Mouse (Mus musculus) erythroblast, embryonic 14.5 days (primary cell): ENCODE data around the gene Nans. TPM values are rescaled to one million over a fixed set of nuclear protein-coding genes. Genes with fewer than 3 reads are reported as not detected.

Source experiments
- H3K27me3 ChIP-seq: 2 replicates; pipeline ENCODE4 v1.6.1; 2012; ENCODE audit warnings: inconsistent platforms; ENCODE audit not compliant: control insufficient read depth
- H3K36me3 ChIP-seq: 2 replicates; pipeline ENCODE4 v1.6.1; 2012; ENCODE audit warnings: mild to moderate bottlenecking, inconsistent platforms; ENCODE audit not compliant: control insufficient read depth
- H3K4me1 ChIP-seq: 2 replicates; pipeline ENCODE4 v1.6.1; 2012; ENCODE audit warnings: inconsistent platforms; ENCODE audit not compliant: control insufficient read depth
- H3K4me3 ChIP-seq: replicated peaks from 2 replicates; pipeline ENCODE3; 2012; ENCODE audit warnings: moderate library complexity, mild to moderate bottlenecking, inconsistent platforms
- H3K9me3 ChIP-seq: 2 replicates; pipeline ENCODE4 v1.6.1; 2012; ENCODE audit warnings: low read length, inconsistent platforms, mixed read lengths; ENCODE audit not compliant: control insufficient read depth
- GATA1 ChIP-seq: IDR thresholded peaks from 2 replicates; pipeline ENCODE4 v1.6.1; 2012; ENCODE audit warnings: low read length, inconsistent platforms, mixed read lengths
- TAL1 ChIP-seq: IDR thresholded peaks from 3 replicates; pipeline ENCODE4 v1.6.1; 2012; ENCODE audit warnings: low read length, inconsistent platforms, mixed read lengths
- polyA plus RNA-seq: library from polyadenylated mRNA; stranded (reverse); fragments of >175 nt; gene quantifications from 2 replicates; pipeline ENCODE4 v1.2.3, GENCODE M21; 2012

The Nans gene
- polyA plus RNA-seq, 1 experiment = 7.2 TPM

DNA sequence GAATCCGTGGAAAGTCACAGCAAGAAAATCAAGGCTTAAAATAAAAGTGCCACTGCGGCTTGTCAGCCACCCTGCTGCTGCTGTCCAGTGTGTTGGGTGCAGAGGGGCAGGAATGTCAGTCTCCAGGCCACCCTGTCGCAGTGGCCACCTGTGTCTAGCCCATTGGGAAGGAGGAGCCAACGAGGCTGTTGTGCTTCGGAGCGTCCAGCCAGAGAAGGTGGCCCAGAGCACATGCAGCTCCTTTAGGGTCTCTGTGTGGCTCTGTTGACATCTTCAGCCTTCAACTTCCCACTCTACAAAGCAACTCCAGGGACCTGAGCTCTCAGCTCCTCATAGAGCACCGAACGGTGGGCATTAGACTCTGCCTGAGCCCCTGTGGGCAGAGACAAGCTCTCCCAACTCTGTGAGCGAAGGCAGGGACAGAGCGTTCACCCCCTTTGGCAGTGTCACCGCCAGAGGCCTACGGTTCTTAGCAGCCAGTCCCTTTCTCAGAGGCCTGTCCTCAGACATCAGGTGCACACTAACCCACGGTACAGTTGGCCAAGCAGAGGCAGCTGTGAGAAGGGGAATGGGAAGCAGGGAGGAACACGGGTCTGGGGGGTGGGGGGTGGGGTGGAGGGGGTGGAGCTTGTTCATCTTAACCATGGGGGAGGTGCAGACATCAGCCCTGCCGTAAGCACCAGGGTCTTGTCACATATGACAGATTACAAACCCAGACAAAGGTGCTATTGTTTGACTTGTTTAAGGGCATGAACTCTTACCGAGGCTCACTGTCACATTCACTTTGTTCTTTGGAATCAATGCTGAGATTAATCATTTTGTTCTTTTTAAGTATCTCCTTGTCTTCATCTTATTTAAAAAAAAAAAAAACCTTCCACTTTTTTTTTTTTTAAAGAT lies 13.8 kb downstream of the Nans start:
- H3K9me3 ChIP-seq = no peaks in the 10 kb centered on the region
- TF ChIP-seq TAL1 (no peak), GATA1 (no peak)
- H3K4me3 ChIP-seq = no peak overlapping the region
- H3K27me3 ChIP-seq = peaks cover 15% of the 10 kb centered on the region
- peaks cover 59% of the 10 kb centered on the region for H3K4me1 ChIP-seq
- peaks cover 72% of the 10 kb centered on the region for H3K36me3 ChIP-seq

DNA sequence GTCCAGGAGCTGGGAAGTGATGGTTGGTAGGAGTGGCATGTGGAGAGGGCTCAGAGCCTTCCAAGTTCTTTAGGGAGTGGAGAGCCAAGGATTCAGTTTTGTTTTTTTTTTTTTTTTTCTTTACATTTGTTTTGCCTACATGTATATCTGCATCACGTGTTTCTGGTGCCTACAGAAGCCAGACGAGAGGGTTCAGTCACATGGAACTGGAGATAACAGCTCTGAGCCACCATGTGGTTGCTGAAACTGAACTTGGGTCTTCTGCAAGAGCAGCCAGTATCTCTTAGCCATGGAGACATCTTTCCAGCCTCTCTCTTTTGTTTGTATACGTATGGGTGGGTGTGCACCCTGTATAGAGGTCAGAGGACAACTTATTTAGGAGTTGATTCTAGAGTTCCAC lies 14.8 kb downstream of the Nans start:
- H3K4me3 ChIP-seq = no peak overlapping the region

DNA sequence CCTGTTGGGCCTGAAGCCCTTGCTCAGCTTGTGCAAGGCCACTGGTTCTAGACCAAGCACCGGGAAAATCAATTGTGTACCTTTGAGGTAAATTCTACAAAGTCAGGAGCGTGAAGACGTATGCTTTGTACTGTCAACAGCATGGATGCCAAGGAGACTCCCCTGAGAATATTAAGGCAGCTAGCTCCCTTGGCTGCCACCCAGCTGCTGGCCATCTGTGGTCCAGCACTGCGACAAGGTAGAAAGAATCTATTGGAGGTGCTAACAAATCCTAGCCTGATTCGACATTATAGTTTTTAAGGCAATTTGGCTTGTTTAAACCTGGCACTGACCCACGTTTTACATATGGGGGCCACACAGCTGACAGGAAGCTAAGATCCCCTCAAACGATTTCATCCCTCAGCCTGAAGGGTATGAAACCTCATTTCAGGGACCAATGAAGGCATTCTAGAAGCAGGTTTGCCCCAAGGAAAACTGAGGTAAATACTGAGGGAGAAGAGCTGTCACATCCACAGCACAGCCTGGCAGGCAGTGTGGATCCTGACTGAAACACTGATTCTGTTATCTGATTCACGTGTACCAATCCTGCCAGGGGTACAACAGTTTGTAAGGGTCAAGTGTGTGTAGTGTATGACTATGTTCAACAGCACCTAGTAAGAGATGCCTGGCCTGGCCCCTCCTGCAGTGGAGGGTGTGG lies 16.5 kb downstream of the Nans start:
- Histone ChIP-seq H3K9me3 (no peaks in the 10 kb centered on the region; the same call in 1 of the 2 replicates), H3K4me1 (peaks cover 56% of the 10 kb centered on the region), H3K4me3 (no peak overlapping the region), H3K27me3 (peaks cover 15% of the 10 kb centered on the region), H3K36me3 (peaks cover 47% of the 10 kb centered on the region)
- no peak for TF ChIP-seq TAL1
- TF ChIP-seq GATA1 = no peak

More for the DNA sequence above, 14.8 kb downstream of the Nans start:
- H3K4me1 ChIP-seq = peaks cover 61% of the 10 kb centered on the region
- TF ChIP-seq TAL1 (no peak), GATA1 (no peak)
- H3K9me3 ChIP-seq = no peaks in the 10 kb centered on the region
- peaks cover 62% of the 10 kb centered on the region for H3K36me3 ChIP-seq
- peaks cover 15% of the 10 kb centered on the region for H3K27me3 ChIP-seq

DNA sequence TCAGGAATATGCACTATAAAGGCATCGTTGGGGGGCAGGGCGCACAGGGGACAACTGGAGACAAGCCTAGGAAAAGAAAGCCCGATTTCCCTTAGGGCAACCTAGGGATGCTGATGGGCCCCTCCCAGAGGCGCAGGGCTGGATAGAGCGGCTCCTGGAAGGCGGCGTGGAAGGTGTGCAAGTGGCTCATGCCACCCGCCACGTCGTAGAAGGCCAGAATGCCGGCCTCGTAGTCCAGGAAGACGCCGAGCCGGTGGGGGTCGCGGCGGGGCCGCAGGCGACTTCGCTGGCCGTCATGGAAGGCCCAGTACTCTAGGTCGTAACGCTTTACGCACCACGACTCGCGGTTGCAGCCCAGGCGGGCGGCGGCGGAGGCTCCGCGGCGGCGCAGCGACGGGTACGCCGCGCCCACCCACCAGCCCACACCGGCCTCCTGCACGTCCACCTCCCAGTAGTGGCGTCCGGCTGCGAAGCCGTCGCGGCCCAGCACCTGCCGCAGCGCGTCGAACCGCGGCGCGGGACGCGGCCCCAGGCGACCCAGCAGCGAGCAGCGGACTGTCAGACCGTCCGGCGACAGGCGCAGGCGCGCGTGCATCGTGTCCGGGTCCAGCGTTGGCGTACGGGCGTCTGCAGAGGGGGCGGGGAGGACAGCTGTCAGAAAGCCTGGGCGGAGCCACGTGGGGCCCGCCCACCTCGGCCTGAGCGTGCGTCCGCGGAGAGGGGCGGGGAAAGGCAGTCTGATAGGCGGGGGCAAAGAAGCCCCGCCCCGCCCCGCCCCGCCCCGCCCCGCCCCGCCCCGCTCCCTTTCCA lies 18.0 kb downstream of the Nans start:
- peaks cover 32% of the 10 kb centered on the region for H3K36me3 ChIP-seq
- TF ChIP-seq GATA1 = no peak
- no peak for TF ChIP-seq TAL1

DNA sequence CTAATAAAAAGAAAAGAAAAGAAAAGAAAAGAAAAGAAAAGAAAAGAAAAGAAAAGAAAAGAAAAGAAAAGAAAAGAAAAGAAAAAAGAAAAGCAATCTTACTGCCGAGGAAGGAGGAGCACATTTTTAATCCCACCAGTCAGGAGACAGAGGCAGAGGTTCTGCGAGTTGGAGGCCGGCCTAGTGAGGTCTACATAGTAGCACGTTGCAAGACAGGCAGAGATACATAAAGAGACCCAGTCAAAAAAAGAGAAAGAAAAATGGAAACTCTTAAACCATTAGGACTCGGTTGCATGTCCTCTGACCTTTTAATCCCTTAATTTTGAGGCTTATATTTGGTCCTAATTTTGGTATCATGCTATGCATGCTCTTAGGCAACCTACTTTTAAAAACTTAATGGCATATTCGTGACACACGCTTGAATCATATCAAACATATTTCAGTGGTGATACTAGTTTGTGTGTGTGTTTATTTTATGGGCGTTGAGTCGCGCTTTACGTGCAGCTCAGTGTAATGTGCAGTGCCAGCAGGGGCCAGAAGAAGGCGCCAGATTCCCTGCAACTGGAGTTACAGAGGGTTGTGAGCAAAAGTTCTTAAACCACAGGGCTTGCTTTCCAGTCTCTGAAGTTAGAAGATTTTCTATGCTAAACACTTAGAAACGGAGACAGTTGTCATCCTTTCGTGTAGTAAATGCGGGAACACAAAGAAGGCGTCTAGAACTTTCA lies 18.9 kb downstream of the Nans start:
- TF ChIP-seq GATA1 (no peak), TAL1 (no peak)
- Histone ChIP-seq H3K4me3 (peak overlapping the region; percentile 76), H3K9me3 (peaks cover 3% of the 10 kb centered on the region), H3K36me3 (peaks cover 23% of the 10 kb centered on the region), H3K4me1 (peaks cover 44% of the 10 kb centered on the region), H3K27me3 (peaks cover 15% of the 10 kb centered on the region)

More for the DNA sequence above, 18.0 kb downstream of the Nans start:
- H3K4me3 ChIP-seq = peak overlapping the region; percentile 76
- peaks cover 49% of the 10 kb centered on the region for H3K4me1 ChIP-seq
- peaks cover 15% of the 10 kb centered on the region for H3K27me3 ChIP-seq
- H3K9me3 ChIP-seq = peaks cover 3% of the 10 kb centered on the region

DNA sequence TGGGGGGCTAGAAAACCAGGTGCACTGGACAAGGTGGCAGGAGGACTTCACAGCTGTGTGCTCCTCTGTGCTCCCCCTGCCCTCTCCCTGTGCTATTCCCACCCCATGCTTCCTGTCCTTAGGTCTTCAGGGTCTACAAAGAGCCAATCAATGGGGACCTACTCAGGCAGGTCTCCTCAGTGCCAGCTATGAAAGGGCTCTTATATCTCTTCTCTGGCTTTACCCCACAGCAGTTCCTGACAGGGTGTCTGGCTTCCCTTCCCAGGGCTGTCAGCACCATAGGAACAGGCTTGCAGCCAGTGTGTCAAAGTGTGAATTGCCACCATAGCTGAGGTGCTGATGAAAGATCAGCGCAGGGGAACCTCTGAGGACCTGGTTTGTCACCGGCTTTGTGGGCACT lies 31.4 kb downstream of the Nans start:
- Histone ChIP-seq H3K36me3 (peaks cover 17% of the 10 kb centered on the region; the same call in 1 of the 2 replicates), H3K4me1 (peaks cover 6% of the 10 kb centered on the region), H3K27me3 (no peaks in the 10 kb centered on the region)

DNA sequence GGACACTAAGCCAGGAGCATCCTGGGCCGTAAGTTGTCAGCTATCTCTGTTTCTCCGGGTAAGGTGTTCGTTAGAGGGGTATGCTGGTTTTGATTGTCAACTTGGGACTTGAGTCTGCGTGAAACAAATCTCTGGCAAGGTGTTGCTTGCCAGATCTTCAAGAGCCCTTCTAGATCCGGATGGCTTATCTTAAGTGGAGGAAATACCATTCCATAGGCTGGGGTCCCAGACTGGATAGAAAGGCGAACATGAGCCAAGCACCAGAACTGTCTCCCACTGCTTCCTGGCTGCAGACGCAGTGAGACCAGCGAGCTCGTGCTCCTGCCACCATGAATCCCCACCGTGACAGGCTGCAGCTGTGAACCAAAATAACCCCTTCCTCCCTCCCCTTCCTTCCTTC lies 32.4 kb downstream of the Nans start:
- H3K4me1 ChIP-seq = peaks cover 12% of the 10 kb centered on the region
- TF ChIP-seq GATA1 (no peak), TAL1 (no peak)
- peaks cover 17% of the 10 kb centered on the region; the same call in 1 of the 2 replicates for H3K36me3 ChIP-seq
- no peaks in the 10 kb centered on the region for H3K27me3 ChIP-seq
- H3K4me3 ChIP-seq = no peak overlapping the region
- peaks cover 5% of the 10 kb centered on the region; the same call in 1 of the 2 replicates for H3K9me3 ChIP-seq

More for the DNA sequence above, 31.4 kb downstream of the Nans start:
- H3K4me3 ChIP-seq = no peak overlapping the region
- TF ChIP-seq GATA1 = no peak
- no peak for TF ChIP-seq TAL1
- H3K9me3 ChIP-seq = peaks cover 5% of the 10 kb centered on the region; the same call in 1 of the 2 replicates

DNA sequence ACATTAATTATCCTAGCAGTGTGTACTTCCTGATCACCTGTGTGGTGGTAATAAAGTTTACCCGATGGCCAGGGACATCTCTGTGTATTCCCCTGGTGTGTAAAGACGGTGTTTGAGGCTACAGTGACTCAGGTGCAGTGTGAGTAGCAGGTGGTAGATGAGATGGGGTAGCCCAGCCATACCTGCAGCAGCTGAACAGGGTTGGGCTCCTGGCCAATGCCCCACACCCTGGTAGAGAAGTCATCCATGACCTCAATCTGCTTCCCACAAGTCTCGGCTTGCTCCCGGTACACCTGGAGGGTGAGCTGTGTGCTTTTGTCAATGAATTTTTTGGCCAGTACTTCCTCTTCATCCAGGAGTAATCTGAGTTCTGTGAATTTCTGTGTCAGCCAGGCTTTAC lies 34.3 kb downstream of the Nans start:
- H3K27me3 ChIP-seq = no peaks in the 10 kb centered on the region
- TF ChIP-seq TAL1 = no peak
- TF ChIP-seq GATA1 = no peak
- peaks cover 29% of the 10 kb centered on the region for H3K4me1 ChIP-seq
- peaks cover 15% of the 10 kb centered on the region; the same call in 1 of the 2 replicates for H3K36me3 ChIP-seq
- H3K9me3 ChIP-seq = peaks cover 5% of the 10 kb centered on the region; the same call in 1 of the 2 replicates
- no peak overlapping the region for H3K4me3 ChIP-seq
